Mouse (Mus musculus) heart, adult 2 months (tissue): ENCODE results near the gene Mmp12. TPM values are rescaled to one million over a fixed set of nuclear protein-coding genes. Genes with fewer than 3 reads are reported as not detected.

Source experiments
- DNase-seq, 2 experiments: peaks; one replicate each; pipeline ENCODE4 v3.0.0; 2021
- H3K27ac ChIP-seq: fragments of 200-600 bp; 2 replicates; pipeline ENCODE4 v1.8.1; 2022
- H3K27me3 ChIP-seq: fragments of 200-500 bp; 2 replicates; pipeline ENCODE4 v1.6.1; 2012; ENCODE audit warnings: mild to moderate bottlenecking, low read length, inconsistent platforms, mixed read lengths; ENCODE audit not compliant: control insufficient read depth, insufficient read depth
- H3K36me3 ChIP-seq: fragments of 200-500 bp; 2 replicates; pipeline ENCODE4 v1.6.1; 2012; ENCODE audit warnings: low read length, inconsistent platforms; ENCODE audit not compliant: control insufficient read depth, insufficient read depth
- H3K4me1 ChIP-seq: fragments of 200-500 bp; 2 replicates; pipeline ENCODE4 v1.6.1; 2011; ENCODE audit warnings: low read length; ENCODE audit not compliant: control insufficient read depth, insufficient read depth
- H3K4me3 ChIP-seq: fragments of 200-600 bp; 2 replicates; pipeline ENCODE4 v1.8.1; 2022
- H3K79me2 ChIP-seq: fragments of 200-500 bp; replicated peaks from 2 replicates; pipeline ENCODE4 v1.6.1; 2012; ENCODE audit warnings: mild to moderate bottlenecking, inconsistent platforms, low read length, moderate library complexity, mixed read lengths; ENCODE audit not compliant: control insufficient read depth, insufficient read depth
- H3K9ac ChIP-seq: fragments of 200-500 bp; 2 replicates; pipeline ENCODE4 v1.6.1; 2012; ENCODE audit warnings: low read depth, mild to moderate bottlenecking, control low read depth, inconsistent platforms, low read length, mixed read lengths
- CTCF ChIP-seq: fragments of 200-600 bp; IDR thresholded peaks from 2 replicates; pipeline ENCODE4 v1.8.1; 2022; ENCODE audit warnings: antibody characterized with exemption, mild to moderate bottlenecking, moderate library complexity
- EP300 ChIP-seq: fragments of 200-500 bp; IDR thresholded peaks from 2 replicates; pipeline ENCODE4 v1.6.1; 2011; ENCODE audit warnings: low read depth, low read length, control low read depth; ENCODE audit not compliant: insufficient read depth
- POLR2A ChIP-seq: fragments of 200-500 bp; IDR thresholded peaks from 2 replicates; pipeline ENCODE4 v1.6.1; 2011; ENCODE audit warnings: mild to moderate bottlenecking, low read depth, low read length, control low read depth; ENCODE audit not compliant: insufficient read depth
- WGBS: fragments of 180-500 bp; shearing (Covaris S2); methylation state at CpG from one replicate; pipeline ENCODE4 v1.1.7; 2018; 5-methylcytosine and 5-hydroxymethylcytosine counted together
- intact Hi-C: fragments of 180-260 bp; cut with DNase I; formaldehyde crosslinking; loops from one replicate; pipeline ENCODE4 v1.15.1; 2025
- long read RNA-seq: library from polyadenylated mRNA; stranded (forward); transcript quantifications from one replicate; pipeline ENCODE4 v2.0.0, GENCODE M21; 2021
- polyA plus RNA-seq: library from polyadenylated mRNA; depleted of rRNA; stranded (reverse); fragments of >200 nt; gene quantifications from 2 replicates; pipeline ENCODE4 v1.2.3, GENCODE M21; 2012; rRNA removed
- total RNA-seq, 2 experiments: library from RNA; stranded (reverse); gene quantifications; 2 replicates each; pipeline ENCODE4 v1.2.3; 2021

Gene Mmp12
- total RNA-seq (under 1 TPM; 0.41 to 0.65 TPM), polyA plus RNA-seq (0.20 and 0.49 TPM in 2 replicates)
- long read RNA-seq = 0 reads

DNA sequence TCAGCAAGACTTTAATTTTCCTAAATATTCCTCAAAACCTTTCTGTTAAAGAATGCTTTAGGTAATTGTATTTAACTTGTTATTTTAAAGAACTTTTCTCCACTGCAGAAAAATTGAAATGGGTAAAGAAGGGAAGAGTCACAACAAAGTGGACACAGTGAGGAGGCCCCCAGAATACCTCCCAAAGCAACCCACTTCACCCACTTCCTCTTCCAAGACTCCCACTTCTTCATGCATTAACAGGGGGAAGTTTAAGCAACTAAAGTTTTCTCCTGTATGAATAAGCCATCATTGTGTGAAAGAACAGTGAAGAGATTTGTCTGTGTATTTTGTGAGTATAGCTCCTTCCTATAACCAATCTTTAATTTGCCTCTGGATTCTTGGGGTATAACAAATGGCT is at the start of gene Mmp12:
Gene Mmp12, plus strand, starts transcription at position 275 of the 400 bp plus-strand sequence.
- Histone ChIP-seq H3K4me1 (no peaks in the 10 kb centered on the region), H3K36me3 (no peaks in the 10 kb centered on the region), H3K27me3 (no peaks in the 10 kb centered on the region), H3K79me2 (no peaks in the 10 kb centered on the region), H3K9ac (no peak within 1 kb of the TSS), H3K4me3 (no peak within 1 kb of the TSS), H3K27ac (no peak within 1 kb of the TSS)
- TF ChIP-seq CTCF (no peak), POLR2A (no peak)
- intact Hi-C loops = no loop called here
- DNase-seq = no peak

DNA sequence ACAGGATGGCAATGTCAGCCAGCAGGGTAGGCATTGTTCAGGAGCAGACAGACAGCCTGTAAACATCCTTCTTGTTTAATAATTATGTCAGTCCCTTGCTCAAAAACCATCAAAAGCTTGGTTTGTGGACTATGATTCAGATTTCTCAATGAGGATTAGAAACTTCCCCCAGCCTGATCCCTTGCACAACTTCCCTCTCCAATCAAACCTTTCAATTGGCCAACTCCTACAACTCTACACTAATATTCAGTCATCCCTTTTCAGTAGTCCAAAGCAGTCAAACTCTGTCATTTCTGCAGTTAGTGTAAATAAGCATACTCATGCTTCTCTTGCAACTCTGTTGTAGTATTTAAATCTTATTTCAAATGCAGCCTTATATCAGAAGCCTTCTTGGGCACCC is 12.3 kb upstream of the Mmp12 start:
- Histone ChIP-seq H3K9ac (no peak overlapping the region), H3K4me1 (no peaks in the 10 kb centered on the region), H3K27me3 (no peaks in the 10 kb centered on the region), H3K4me3 (no peak overlapping the region), H3K27ac (no peak overlapping the region), H3K36me3 (no peaks in the 10 kb centered on the region), H3K79me2 (no peaks in the 10 kb centered on the region)
- DNase-seq = no peak
- TF ChIP-seq EP300 = no peak
- TF ChIP-seq POLR2A = no peak
- no peak for TF ChIP-seq CTCF
- intact Hi-C loops = no loop called here

DNA sequence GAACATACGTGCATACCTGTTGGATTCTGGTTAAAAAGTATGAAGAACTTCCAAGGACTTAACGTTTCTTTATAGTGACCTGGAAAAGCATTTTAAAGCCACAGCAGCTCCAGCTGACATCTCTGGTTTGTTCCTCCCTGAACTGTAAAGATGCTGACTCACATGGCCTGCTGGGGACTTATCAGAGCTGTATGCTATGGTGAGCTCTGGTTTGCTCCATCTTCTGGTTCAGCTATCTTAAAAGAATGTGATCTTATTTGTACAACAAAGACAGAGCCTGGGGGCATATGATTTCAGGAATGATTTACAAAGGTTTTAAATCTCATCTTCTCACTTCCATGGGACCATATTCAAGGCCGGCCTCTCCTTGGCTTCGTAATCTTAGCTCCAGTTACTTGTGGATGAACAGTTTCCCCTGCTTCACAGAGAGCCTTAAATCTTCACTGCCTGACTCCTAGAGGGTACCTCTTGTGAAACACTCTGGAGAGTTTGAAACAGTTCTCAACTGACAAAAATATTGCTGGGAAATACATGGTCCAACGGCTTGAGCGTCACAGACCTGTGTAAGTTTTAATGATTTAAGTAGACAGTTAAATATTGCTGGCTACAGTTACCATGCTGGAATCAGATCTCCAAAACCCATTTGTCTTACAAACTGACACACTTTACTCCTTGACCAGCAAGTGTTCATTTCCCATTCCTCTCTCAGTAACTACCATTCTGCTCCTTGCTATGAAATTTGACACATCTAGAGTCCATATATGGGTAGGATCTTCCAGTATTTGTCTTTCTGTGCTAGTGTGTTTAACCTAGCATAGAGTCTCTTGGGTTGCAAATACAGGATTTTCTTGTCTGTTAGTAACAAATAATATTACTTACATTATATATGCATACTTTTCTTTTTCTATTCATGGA is 8.2 kb upstream of the Mmp12 start:
- intact Hi-C loops = no loop called here
- H3K36me3 ChIP-seq = no peaks in the 10 kb centered on the region
- TF ChIP-seq CTCF (no peak), POLR2A (no peak), EP300 (no peak)

DNA sequence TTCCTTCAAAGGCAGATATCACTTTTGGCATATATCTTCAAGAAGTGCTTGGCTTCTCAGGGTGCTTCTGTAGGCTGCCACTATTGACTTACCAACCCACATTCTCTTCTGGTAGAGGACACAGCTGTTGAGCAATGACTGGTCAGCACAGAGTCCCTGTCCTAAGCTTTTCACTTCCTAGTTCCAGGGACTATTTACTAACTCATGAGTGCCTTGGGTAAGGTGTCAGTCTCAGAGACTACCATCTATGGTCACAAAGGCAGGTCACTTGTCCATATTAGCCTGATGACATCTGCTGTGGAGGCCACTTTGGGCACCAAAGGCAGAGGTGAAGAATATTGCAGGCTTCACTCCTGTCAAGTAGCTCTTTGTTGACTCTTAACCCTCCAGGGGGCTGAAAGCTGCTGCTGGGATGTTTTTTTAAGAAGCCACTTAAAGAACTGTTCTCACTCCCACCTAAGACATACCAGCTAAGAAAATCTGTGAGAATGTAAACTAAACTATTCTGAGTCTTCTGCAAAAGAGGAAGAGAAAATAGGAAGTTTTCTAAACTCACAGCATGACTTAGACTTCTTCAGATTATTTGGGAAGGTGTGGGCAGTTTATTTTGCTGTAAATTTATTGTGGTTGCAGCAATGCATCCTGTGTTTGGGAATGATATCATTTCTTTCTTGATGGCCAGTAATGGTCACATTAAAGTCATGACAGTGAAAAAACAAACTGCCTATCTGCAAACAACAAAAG is 7.3 kb upstream of the Mmp12 start:
- TF ChIP-seq EP300 = no peak
- no peak for TF ChIP-seq CTCF
- TF ChIP-seq POLR2A = no peak
- H3K4me3 ChIP-seq = no peak overlapping the region

More for the DNA sequence above, 8.2 kb upstream of the Mmp12 start:
- no peak for DNase-seq
- no peaks in the 10 kb centered on the region for H3K4me1 ChIP-seq
- 92% methylated on average over 5 of the region's 6 CpGs for WGBS
- H3K4me3 ChIP-seq = no peak overlapping the region
- no peaks in the 10 kb centered on the region for H3K27me3 ChIP-seq
- no peak overlapping the region for H3K9ac ChIP-seq
- no peak overlapping the region for H3K27ac ChIP-seq
- H3K79me2 ChIP-seq = no peaks in the 10 kb centered on the region

DNA sequence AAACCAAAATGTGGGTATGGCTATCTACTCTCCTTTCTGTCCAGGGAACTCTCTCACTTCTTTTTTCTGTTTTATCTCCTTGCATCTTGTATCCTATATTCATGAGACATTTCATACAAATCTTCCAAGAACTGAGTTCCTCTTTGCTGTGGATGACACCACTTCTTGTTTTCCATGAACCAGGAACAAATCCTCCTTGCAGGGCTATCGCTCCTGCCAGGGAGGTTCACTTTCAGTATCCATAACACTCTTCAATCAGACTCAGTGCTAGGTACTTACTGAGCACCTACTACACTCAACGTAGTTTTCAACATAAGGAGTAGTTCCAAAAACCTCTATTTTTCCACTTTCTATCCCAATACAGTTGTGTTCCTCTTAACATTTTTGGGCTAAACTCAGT is 1.3 kb downstream of the Mmp12 start:
- intact Hi-C loops = no loop called here
- DNase-seq = no peak
- no peaks in the 10 kb centered on the region for H3K27me3 ChIP-seq
- WGBS = 79% methylated on average over 2 of the region's 2 CpGs
- H3K79me2 ChIP-seq = no peaks in the 10 kb centered on the region
- H3K36me3 ChIP-seq = no peaks in the 10 kb centered on the region
- no peaks in the 10 kb centered on the region for H3K4me1 ChIP-seq
- TF ChIP-seq CTCF = no peak
- TF ChIP-seq EP300 = no peak
- no peak for TF ChIP-seq POLR2A
- no peak overlapping the region for H3K9ac ChIP-seq
- H3K27ac ChIP-seq = no peak overlapping the region
- H3K4me3 ChIP-seq = no peak overlapping the region

More for the DNA sequence above, 7.3 kb upstream of the Mmp12 start:
- no peaks in the 10 kb centered on the region for H3K36me3 ChIP-seq
- peak in 1 of 2 experiments; percentile 2 for DNase-seq
- intact Hi-C loops = no loop called here
- H3K4me1 ChIP-seq = no peaks in the 10 kb centered on the region
- no peaks in the 10 kb centered on the region for H3K79me2 ChIP-seq
- H3K9ac ChIP-seq = no peak overlapping the region
- H3K27me3 ChIP-seq = no peaks in the 10 kb centered on the region
- no peak overlapping the region for H3K27ac ChIP-seq

DNA sequence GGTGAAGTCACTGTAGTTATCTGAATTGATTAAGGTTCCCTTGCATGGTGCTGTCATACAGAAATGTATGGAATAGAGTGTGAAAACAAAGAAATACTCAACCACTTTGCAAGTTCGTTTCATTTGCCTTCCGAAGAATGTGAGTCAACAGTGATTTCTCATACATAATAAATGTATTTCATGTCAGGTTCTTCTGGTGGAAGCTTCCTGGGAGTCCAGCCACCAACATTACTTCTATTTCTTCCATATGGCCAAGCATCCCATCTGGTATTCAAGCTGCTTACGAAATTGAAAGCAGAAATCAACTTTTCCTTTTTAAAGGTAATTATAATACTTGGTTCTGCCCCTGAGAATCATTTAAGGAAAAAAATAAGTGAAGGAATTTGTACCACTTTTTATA is 10.4 kb downstream of the Mmp12 start:
- H3K9ac ChIP-seq = no peak overlapping the region
- no peaks in the 10 kb centered on the region for H3K79me2 ChIP-seq
- no peaks in the 10 kb centered on the region for H3K4me1 ChIP-seq
- TF ChIP-seq EP300 = no peak
- no peak for TF ChIP-seq POLR2A
- no peak for TF ChIP-seq CTCF
- DNase-seq = no peak
- intact Hi-C loops = no loop called here
- 70% methylated on average over 3 of the region's 3 CpGs for WGBS
- no peaks in the 10 kb centered on the region for H3K27me3 ChIP-seq
- no peaks in the 10 kb centered on the region for H3K36me3 ChIP-seq
- no peak overlapping the region for H3K4me3 ChIP-seq
- no peak overlapping the region for H3K27ac ChIP-seq
